Comparison of ENCODE assay signal across 21 mouse cellular contexts in the genomic region with DNA sequence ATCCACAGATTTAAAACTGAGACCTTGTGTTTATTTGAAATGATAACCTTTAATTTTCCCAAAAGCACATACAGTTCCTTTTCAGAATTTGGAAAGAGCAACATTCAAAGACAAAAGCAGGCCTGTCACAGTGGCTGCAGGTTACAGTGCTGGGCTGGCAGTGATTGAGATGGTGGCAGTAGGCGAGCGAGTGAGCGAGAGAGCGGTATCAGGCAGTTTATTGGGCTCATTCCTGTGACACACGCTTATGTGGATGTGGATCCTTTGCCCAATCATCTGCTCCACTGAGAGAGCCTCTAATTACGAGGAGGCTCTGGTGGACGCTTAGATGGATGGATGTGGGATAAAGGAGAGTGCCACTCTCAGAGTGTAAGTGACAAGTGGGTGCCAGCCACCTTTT. TPM values are rescaled to one million over a fixed set of nuclear protein-coding genes. Genes with fewer than 3 reads are reported as not detected.
A peak's percentile ranks its signal among the peaks of the same experiment; 100 is the strongest.
DNase-seq lines count a peak whose midpoint lies in the region; ATAC-seq and TF ChIP-seq lines count a peak whose summit lies in the region.
"Had no signal": no experiment of that assay in that cellular context is flagged by ENCODE, and none has a peak within 500 bp of the region (broad histone marks: within the 10 kb centered on the region; RNA-seq: fewer than 3 reads in every experiment).

No protein-coding gene starts in this region.

- ATAC-seq in forebrain, embryonic 14.5 days, result 0 out of 2 replicates have a peak, but pooled peaks have one; percentile 29
- 0 out of 2 replicates have a peak, but pooled peaks have one; percentile 21 for ATAC-seq in hindbrain, embryonic 13.5 days (ENCODE audit: low FRiP score)
- no peak for ATAC-seq in hindbrain, postnatal 0 days
- no peak for ATAC-seq in midbrain, embryonic 15.5 days (replicated peaks)
- ATAC-seq in midbrain, embryonic 16.5 days, result no peak
- ATAC-seq in hindbrain, embryonic 16.5 days, result peak; percentile 40; the same call in 1 of the 2 replicates
- ATAC-seq: CD4-positive, CD25-positive, alpha-beta regulatory T cell, adult 4 months; forebrain, embryonic 13.5 days; intestine, embryonic 16.5 days had no signal

- H3K36me3 ChIP-seq in forebrain, embryonic 14.5 days (ENCODE audit: control insufficient read depth, insufficient read depth, low read length), result peaks cover 20% of the 10 kb centered on the region
- H3K36me3 ChIP-seq in forebrain, embryonic 10.5 days (replicated peaks), result peaks cover 60% of the 10 kb centered on the region
- peaks cover 17% of the 10 kb centered on the region for H3K36me3 ChIP-seq in hindbrain, embryonic 13.5 days
- H3K36me3 ChIP-seq in hindbrain, postnatal 0 days (ENCODE audit: insufficient read depth, low read length), result peaks cover 4% of the 10 kb centered on the region
- H3K36me3 ChIP-seq in midbrain, embryonic 15.5 days (replicated peaks), result no peaks in the 10 kb centered on the region; the same call in 1 of the 2 replicates
- H3K36me3 ChIP-seq in midbrain, embryonic 16.5 days (ENCODE audit: control insufficient read depth, insufficient read depth, low read length), result peaks cover 4% of the 10 kb centered on the region; the same call in 1 of the 2 replicates
- H3K36me3 ChIP-seq in hindbrain, embryonic 16.5 days (ENCODE audit: control insufficient read depth, insufficient read depth, low read length), result no peaks in the 10 kb centered on the region

- no peak overlapping the region for H3K9ac ChIP-seq in forebrain, embryonic 14.5 days (ENCODE audit: low read length)
- no peak overlapping the region for H3K9ac ChIP-seq in hindbrain, embryonic 13.5 days
- no peak overlapping the region for H3K9ac ChIP-seq in hindbrain, postnatal 0 days (replicated peaks; ENCODE audit: low read length)
- no peak overlapping the region for H3K9ac ChIP-seq in midbrain, embryonic 15.5 days
- no peak overlapping the region for H3K9ac ChIP-seq in midbrain, embryonic 16.5 days (ENCODE audit: low read depth, low read length)
- H3K9ac ChIP-seq in hindbrain, embryonic 16.5 days (ENCODE audit: low read depth, low read length), result no peak overlapping the region
- H3K9ac ChIP-seq: embryonic facial prominence, embryonic 12.5 days; forebrain, embryonic 13.5 days; heart, embryonic 13.5 days had no signal

- no peaks in the 10 kb centered on the region for H3K27me3 ChIP-seq in forebrain, embryonic 14.5 days (replicated peaks; ENCODE audit: control insufficient read depth, insufficient read depth, low read length)
- no peaks in the 10 kb centered on the region for H3K27me3 ChIP-seq in forebrain, embryonic 10.5 days (ENCODE audit: poor library complexity, severe bottlenecking)
- no peaks in the 10 kb centered on the region for H3K27me3 ChIP-seq in hindbrain, embryonic 13.5 days
- H3K27me3 ChIP-seq in hindbrain, postnatal 0 days (ENCODE audit: insufficient read depth, low read length), result no peaks in the 10 kb centered on the region
- H3K27me3 ChIP-seq in midbrain, embryonic 15.5 days (replicated peaks), result no peaks in the 10 kb centered on the region
- no peaks in the 10 kb centered on the region for H3K27me3 ChIP-seq in midbrain, embryonic 16.5 days (ENCODE audit: control insufficient read depth, insufficient read depth, low read depth, low read length)
- no peaks in the 10 kb centered on the region for H3K27me3 ChIP-seq in hindbrain, embryonic 16.5 days (replicated peaks; ENCODE audit: control insufficient read depth, insufficient read depth, low read length)
- H3K27me3 ChIP-seq: embryonic facial prominence, embryonic 12.5 days; forebrain, embryonic 13.5 days; heart, embryonic 13.5 days had no signal

- 69% methylated on average over 7 of the region's 7 CpGs for WGBS in forebrain, embryonic 14.5 days
- 92% methylated on average over 7 of the region's 7 CpGs for WGBS in forebrain, embryonic 10.5 days
- 60% methylated on average over 7 of the region's 7 CpGs for WGBS in hindbrain, embryonic 13.5 days
- WGBS in hindbrain, postnatal 0 days, result 73% methylated on average over 7 of the region's 7 CpGs
- WGBS in midbrain, embryonic 15.5 days, result 68% methylated on average over 7 of the region's 7 CpGs
- 74% methylated on average over 7 of the region's 7 CpGs for WGBS in midbrain, embryonic 16.5 days
- 73% methylated on average over 7 of the region's 7 CpGs for WGBS in hindbrain, embryonic 16.5 days

- DNase-seq in forebrain, embryonic 14.5 days (ENCODE audit: low spot score), result peak; percentile 10
- no peak for DNase-seq in forebrain, embryonic 10.5 days (ENCODE audit: extremely low spot score, low spot score)
- DNase-seq in hindbrain, postnatal 0 days (ENCODE audit: low spot score), result no peak
- DNase-seq in testis, postnatal 14 days (ENCODE audit: low spot score), result no peak
- DNase-seq: adrenal gland, postnatal 10 days; B cell, adult 2 months; cerebellum, adult 11-12 months; cerebellum, adult 9-10 months; cerebellum, postnatal 25 days; gastrocnemius, postnatal 14 days; heart, postnatal 36 days had no signal

- H3K4me2 ChIP-seq in forebrain, embryonic 14.5 days (ENCODE audit: low read length), result no peak overlapping the region
- H3K4me2 ChIP-seq in hindbrain, embryonic 13.5 days, result no peak overlapping the region
- H3K4me2 ChIP-seq in hindbrain, postnatal 0 days (ENCODE audit: low read depth, low read length), result no peak overlapping the region
- no peak overlapping the region for H3K4me2 ChIP-seq in midbrain, embryonic 15.5 days
- no peak overlapping the region for H3K4me2 ChIP-seq in midbrain, embryonic 16.5 days (ENCODE audit: low read length)
- no peak overlapping the region for H3K4me2 ChIP-seq in hindbrain, embryonic 16.5 days (ENCODE audit: low read length)
- H3K4me2 ChIP-seq: embryonic facial prominence, embryonic 12.5 days; forebrain, embryonic 13.5 days; heart, embryonic 13.5 days had no signal

- H3K4me3 ChIP-seq in forebrain, embryonic 14.5 days (ENCODE audit: low read depth, low read length), result no peak overlapping the region
- no peak overlapping the region for H3K4me3 ChIP-seq in forebrain, embryonic 10.5 days
- H3K4me3 ChIP-seq in hindbrain, embryonic 13.5 days, result no peak overlapping the region
- no peak overlapping the region for H3K4me3 ChIP-seq in hindbrain, postnatal 0 days (ENCODE audit: low read length)
- no peak overlapping the region for H3K4me3 ChIP-seq in midbrain, embryonic 15.5 days
- no peak overlapping the region for H3K4me3 ChIP-seq in midbrain, embryonic 16.5 days (ENCODE audit: low read depth, low read length)
- no peak overlapping the region for H3K4me3 ChIP-seq in hindbrain, embryonic 16.5 days (ENCODE audit: low read length)
- H3K4me3 ChIP-seq: embryonic facial prominence, embryonic 12.5 days; forebrain, embryonic 13.5 days; heart, embryonic 13.5 days had no signal

- no peaks in the 10 kb centered on the region for H3K4me1 ChIP-seq in forebrain, embryonic 14.5 days (ENCODE audit: control insufficient read depth, insufficient read depth, low read length)
- H3K4me1 ChIP-seq in forebrain, embryonic 10.5 days, result no peaks in the 10 kb centered on the region
- peaks cover 4% of the 10 kb centered on the region for H3K4me1 ChIP-seq in hindbrain, embryonic 13.5 days (replicated peaks)
- H3K4me1 ChIP-seq in hindbrain, postnatal 0 days (ENCODE audit: insufficient read depth, low read length), result 0 out of 2 replicates have a peak, but pooled peaks cover 3% of the 10 kb centered on the region
- H3K4me1 ChIP-seq in midbrain, embryonic 15.5 days, result 0 out of 2 replicates have a peak, but pooled peaks cover 3% of the 10 kb centered on the region
- H3K4me1 ChIP-seq in midbrain, embryonic 16.5 days (ENCODE audit: control insufficient read depth, insufficient read depth, low read length), result 0 out of 2 replicates have a peak, but pooled peaks cover 2% of the 10 kb centered on the region
- peaks cover 2% of the 10 kb centered on the region; the same call in 1 of the 2 replicates for H3K4me1 ChIP-seq in hindbrain, embryonic 16.5 days (ENCODE audit: control insufficient read depth, insufficient read depth, low read depth, low read length)
- H3K4me1 ChIP-seq: embryonic facial prominence, embryonic 12.5 days had no signal

- TF ChIP-seq CTCF in hindbrain, postnatal 0 days (IDR thresholded peaks at IDR 0.05; ENCODE audit: low read depth), result no peak

- H3K9me3 ChIP-seq in forebrain, embryonic 14.5 days (replicated peaks; ENCODE audit: control insufficient read depth, low read length), result no peaks in the 10 kb centered on the region
- H3K9me3 ChIP-seq in forebrain, embryonic 10.5 days, result no peaks in the 10 kb centered on the region
- no peaks in the 10 kb centered on the region for H3K9me3 ChIP-seq in hindbrain, embryonic 13.5 days
- H3K9me3 ChIP-seq in hindbrain, postnatal 0 days (ENCODE audit: low read length), result no peaks in the 10 kb centered on the region
- H3K9me3 ChIP-seq in midbrain, embryonic 15.5 days, result no peaks in the 10 kb centered on the region
- H3K9me3 ChIP-seq in midbrain, embryonic 16.5 days (replicated peaks; ENCODE audit: control insufficient read depth, low read length, poor library complexity, severe bottlenecking), result no peaks in the 10 kb centered on the region
- H3K9me3 ChIP-seq in hindbrain, embryonic 16.5 days (ENCODE audit: control insufficient read depth, low read length), result no peaks in the 10 kb centered on the region
- H3K9me3 ChIP-seq: embryonic facial prominence, embryonic 12.5 days; forebrain, embryonic 13.5 days; G1E; heart, embryonic 13.5 days had no signal

- no peak overlapping the region for H3K27ac ChIP-seq in forebrain, embryonic 14.5 days (ENCODE audit: low read depth, low read length)
- no peak overlapping the region for H3K27ac ChIP-seq in forebrain, embryonic 10.5 days
- H3K27ac ChIP-seq in hindbrain, embryonic 13.5 days, result peak overlapping the region; percentile 67
- H3K27ac ChIP-seq in hindbrain, postnatal 0 days, result no peak overlapping the region
- 0 out of 2 replicates have a peak overlapping the region, but pooled peaks have one; percentile 6 for H3K27ac ChIP-seq in midbrain, embryonic 15.5 days
- H3K27ac ChIP-seq in midbrain, embryonic 16.5 days (ENCODE audit: low read length), result no peak overlapping the region
- H3K27ac ChIP-seq in hindbrain, embryonic 16.5 days (ENCODE audit: low read depth, low read length), result no peak overlapping the region
- H3K27ac ChIP-seq: embryonic facial prominence, embryonic 12.5 days; forebrain, embryonic 13.5 days; heart, embryonic 13.5 days had no signal

RNA-seq across cellular contexts. Expression of gene Gpatch2l, which starts 13.3 kb away (rescaled TPM):
- polyA plus RNA-seq in forebrain, embryonic 14.5 days (2014; fragmentation: Nextera tagmentation; extraction: Ambion mirVana), result 23.5 and 27.4 TPM in 2 replicates
- 16.6 and 18.3 TPM in 2 replicates for polyA plus RNA-seq in forebrain, embryonic 10.5 days (2016; fragmentation: Nextera tagmentation; extraction: Ambion mirVana)
- 26.2 and 27.6 TPM in 2 replicates for polyA plus RNA-seq in hindbrain, embryonic 13.5 days (2015; fragmentation: Nextera tagmentation; extraction: Ambion mirVana)
- 28.4 and 38.0 TPM in 2 replicates for total RNA-seq in hindbrain, postnatal 0 days (2014; rRNA removed)
- polyA plus RNA-seq in hindbrain, postnatal 0 days (2015; fragmentation: Nextera tagmentation; extraction: Ambion mirVana), result 19.8 and 21.5 TPM in 2 replicates
- 31.2 and 32.4 TPM in 2 replicates for polyA plus RNA-seq in midbrain, embryonic 15.5 days (2015; fragmentation: Nextera tagmentation; extraction: Ambion mirVana)
- polyA plus RNA-seq in midbrain, embryonic 16.5 days (2015; fragmentation: Nextera tagmentation; extraction: Ambion mirVana), result 30.3 and 34.9 TPM in 2 replicates
- 24.4 and 30.5 TPM in 2 replicates for polyA plus RNA-seq in hindbrain, embryonic 16.5 days (2015; fragmentation: Nextera tagmentation; extraction: Ambion mirVana)

Comparison
In these comparisons a context has a peak if more than half of its experiments do, and no peak if none do; other contexts are left out.
1. ATAC-seq: peak in forebrain, embryonic 14.5 days (single experiment), hindbrain, embryonic 13.5 days (single experiment) and hindbrain, embryonic 16.5 days (single experiment); none in hindbrain, postnatal 0 days (single experiment), midbrain, embryonic 15.5 days (single experiment) and midbrain, embryonic 16.5 days (single experiment).
2. H3K27ac ChIP-seq: peak in hindbrain, embryonic 13.5 days (single experiment) and midbrain, embryonic 15.5 days (single experiment); none in forebrain, embryonic 14.5 days (single experiment), forebrain, embryonic 10.5 days (single experiment), hindbrain, postnatal 0 days (single experiment), midbrain, embryonic 16.5 days (single experiment) and hindbrain, embryonic 16.5 days (single experiment).